Mouse (Mus musculus): ENCODE measurements around the gene Sash1.
A peak's percentile ranks its signal among the peaks of the same experiment; 100 is the strongest.

The Sash1 gene

GRCm38 (mm10) chr10:8853326-8853725 is 32.5 kb downstream of the Sash1 start:
- DNase-seq (ENCODE audit: low read depth, low spot score) = no peak

- DNase-seq (ENCODE audit: low read depth, low spot score) = no peak
These were observed 34.2 kb downstream of the Sash1 start for GRCm38 (mm10) chr10:8851625-8852024.

- no peak for DNase-seq (ENCODE audit: low read depth, low spot score)
These were observed 37.9 kb downstream of the Sash1 start for GRCm38 (mm10) chr10:8847974-8848373.

- no peak for DNase-seq (ENCODE audit: low read depth, low spot score)
These were observed 39.6 kb downstream of the Sash1 start for GRCm38 (mm10) chr10:8846258-8846657.

GRCm38 (mm10) chr10:8845230-8845770 is 40.6 kb downstream of the Sash1 start:
- no peak for DNase-seq (ENCODE audit: low read depth, low spot score)

GRCm38 (mm10) chr10:8839956-8840355 is 45.9 kb downstream of the Sash1 start:
- DNase-seq (ENCODE audit: low read depth, low spot score) = no peak

GRCm38 (mm10) chr10:8833816-8834464 is 51.9 kb downstream of the Sash1 start:
- no peak for DNase-seq (ENCODE audit: low read depth, low spot score)

- DNase-seq (ENCODE audit: low read depth, low spot score) = no peak
These were observed 59.6 kb downstream of the Sash1 start for GRCm38 (mm10) chr10:8826303-8826702.

GRCm38 (mm10) chr10:8825874-8826273 is 60.0 kb downstream of the Sash1 start:
- no peak for DNase-seq (ENCODE audit: low read depth, low spot score)

- DNase-seq (ENCODE audit: low read depth, low spot score) = peak; percentile 62
These were observed 67.8 kb downstream of the Sash1 start for GRCm38 (mm10) chr10:8818066-8818465.

GRCm38 (mm10) chr10:8813984-8814578 is 71.8 kb downstream of the Sash1 start:
- DNase-seq (ENCODE audit: low read depth, low spot score) = no peak

- DNase-seq (ENCODE audit: low read depth, low spot score) = no peak
These were observed 72.6 kb downstream of the Sash1 start for GRCm38 (mm10) chr10:8813259-8813658.

- DNase-seq (ENCODE audit: low read depth, low spot score) = no peak
These were observed 73.1 kb downstream of the Sash1 start for GRCm38 (mm10) chr10:8812807-8813206.

- DNase-seq (ENCODE audit: low read depth, low spot score) = no peak
These were observed 74.4 kb downstream of the Sash1 start for GRCm38 (mm10) chr10:8811261-8812039.

GRCm38 (mm10) chr10:8810496-8810895 is 75.4 kb downstream of the Sash1 start:
- DNase-seq (ENCODE audit: low read depth, low spot score) = no peak

GRCm38 (mm10) chr10:8808383-8808782 is 77.5 kb downstream of the Sash1 start:
- no peak for DNase-seq (ENCODE audit: low read depth, low spot score)

- no peak for DNase-seq (ENCODE audit: low read depth, low spot score)
These were observed 78.3 kb downstream of the Sash1 start for GRCm38 (mm10) chr10:8807581-8807980.

GRCm38 (mm10) chr10:8805402-8805801 is 80.5 kb downstream of the Sash1 start:
- DNase-seq (ENCODE audit: low read depth, low spot score) = no peak

GRCm38 (mm10) chr10:8804292-8804691 is 81.6 kb downstream of the Sash1 start:
- no peak for DNase-seq (ENCODE audit: low read depth, low spot score)

GRCm38 (mm10) chr10:8801719-8802347 is 84.0 kb downstream of the Sash1 start:
- DNase-seq (ENCODE audit: low read depth, low spot score) = no peak

GRCm38 (mm10) chr10:8801139-8801613 is 84.7 kb downstream of the Sash1 start:
- no peak for DNase-seq (ENCODE audit: low read depth, low spot score)

GRCm38 (mm10) chr10:8797826-8798225 is 88.0 kb downstream of the Sash1 start:
- DNase-seq (ENCODE audit: low read depth, low spot score) = no peak

All from skeletal muscle tissue, adult 2 months (tissue).